Mouse (Mus musculus) neural tube, embryonic 10.5 days (tissue): ENCODE data around the gene AB124611.
"Not testable (repeated sequence)": the region's sequence is repeated elsewhere in the genome, so short reads cannot be mapped to it uniquely, and the experiment has no call there.

Source experiments
- DNase-seq: peaks from one replicate; pipeline ENCODE4 v3.0.0-alpha.2; 2017; ENCODE audit warnings: low spot score; ENCODE audit errors: extremely low spot score

The AB124611 gene

GRCm38 (mm10) chr9:21559151-21559550 lies 33.2 kb downstream of the AB124611 start:
- DNase-seq, result no peak

GRCm38 (mm10) chr9:21564420-21564819 lies 38.4 kb downstream of the AB124611 start:
- DNase-seq, result no peak

DNA sequence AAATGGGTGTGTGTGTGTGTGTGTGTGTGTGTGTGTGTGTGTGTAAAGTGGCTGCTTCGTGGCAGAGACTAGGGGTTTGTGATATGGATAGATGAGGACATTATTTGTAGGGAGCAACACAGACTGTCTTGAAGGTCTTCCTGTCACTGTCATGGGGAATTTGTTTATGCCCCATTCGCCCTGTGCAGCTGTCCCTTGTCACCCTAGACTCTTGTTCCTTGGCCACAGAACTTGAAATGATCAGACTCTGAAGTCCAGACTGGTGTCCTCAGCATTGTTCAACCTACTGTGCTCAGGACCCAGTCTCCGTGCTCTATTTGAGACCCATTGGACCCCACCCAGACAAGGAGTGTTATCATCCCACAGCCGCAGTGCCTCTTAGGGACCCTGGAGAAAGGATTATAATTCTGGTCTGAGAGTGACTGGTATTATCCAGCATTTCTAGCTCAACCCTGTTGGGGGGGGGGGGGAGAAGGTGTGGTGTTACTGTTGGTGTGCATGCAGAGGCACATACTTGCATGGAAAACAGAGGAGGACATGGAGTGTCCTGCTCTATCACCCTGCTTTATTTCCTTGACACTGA lies 39.1 kb downstream of the AB124611 start:
- no peak for DNase-seq

- no peak for DNase-seq
These were observed 40.6 kb downstream of the AB124611 start for GRCm38 (mm10) chr9:21566538-21566937.

- DNase-seq, result no peak
These were observed 41.1 kb downstream of the AB124611 start for GRCm38 (mm10) chr9:21567051-21567450.

- DNase-seq, result no peak
These were observed 42.8 kb downstream of the AB124611 start for GRCm38 (mm10) chr9:21568657-21569255.

GRCm38 (mm10) chr9:21574012-21574801 lies 48.2 kb downstream of the AB124611 start:
- DNase-seq, result no peak

- no peak for DNase-seq
These were observed 49.3 kb downstream of the AB124611 start for GRCm38 (mm10) chr9:21575253-21575652.

GRCm38 (mm10) chr9:21576286-21576685 lies 50.3 kb downstream of the AB124611 start:
- no peak for DNase-seq

- no peak for DNase-seq
These were observed 52.2 kb downstream of the AB124611 start for GRCm38 (mm10) chr9:21578226-21578625.

- DNase-seq, result no peak
These were observed 59.4 kb downstream of the AB124611 start for GRCm38 (mm10) chr9:21585401-21585800.

GRCm38 (mm10) chr9:21587678-21588349 lies 61.8 kb downstream of the AB124611 start:
- DNase-seq, result no peak

GRCm38 (mm10) chr9:21588350-21588749 lies 62.4 kb downstream of the AB124611 start:
- DNase-seq, result no peak

DNA sequence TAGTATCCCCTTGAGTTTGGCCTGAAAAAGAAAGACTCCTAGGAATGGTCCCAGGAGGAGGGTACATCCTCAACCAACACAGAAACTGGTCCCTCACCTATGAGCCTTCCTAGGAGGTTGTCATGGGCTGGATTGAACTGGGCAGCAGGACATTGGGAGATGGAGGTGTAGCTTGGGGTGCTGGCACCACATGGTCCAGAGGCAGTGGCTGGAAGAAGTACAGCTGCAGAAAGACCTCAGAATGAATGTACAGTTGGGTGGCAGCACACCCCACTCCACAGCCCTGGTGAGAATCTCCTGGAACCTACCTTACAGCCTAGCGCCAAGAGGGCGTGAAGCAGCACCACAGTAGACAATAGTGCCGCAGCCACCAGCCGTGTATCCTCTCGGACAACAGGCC lies 63.6 kb downstream of the AB124611 start:
- no peak for DNase-seq

GRCm38 (mm10) chr9:21591127-21591830 lies 65.3 kb downstream of the AB124611 start:
- DNase-seq, result no peak

GRCm38 (mm10) chr9:21591831-21592702 lies 66.1 kb downstream of the AB124611 start:
- DNase-seq, result no peak

DNA sequence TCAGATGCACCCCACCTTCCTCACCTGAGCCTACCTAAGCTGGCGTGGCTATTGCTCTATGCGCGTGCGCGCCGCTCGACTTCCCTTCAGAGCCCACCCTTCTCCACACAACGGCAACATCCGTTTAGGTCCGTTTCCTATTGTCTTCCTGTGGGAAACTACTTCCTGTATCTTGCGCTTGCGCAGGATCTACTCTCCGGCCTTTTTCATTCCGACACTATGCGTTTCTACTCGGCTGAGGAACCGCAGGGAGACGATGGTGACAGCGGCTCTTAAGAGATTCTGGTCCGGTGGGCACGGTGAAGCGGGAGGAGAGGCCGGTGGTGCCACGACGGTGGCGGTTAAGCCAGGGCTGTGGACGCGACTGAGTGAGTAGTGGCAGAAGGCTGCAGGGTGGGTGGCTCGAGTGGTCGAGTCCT lies 66.7 kb downstream of the AB124611 start, which contains the start of the genes Timm29 and Yipf2:
TSS of gene Timm29 (plus strand) at position 20 of the 419 bp plus-strand sequence.
TSS of gene Yipf2 (minus strand) at position 126 of the 419 bp plus-strand sequence.
- DNase-seq, result peak; percentile 90

GRCm38 (mm10) chr9:21593122-21593721 lies 67.2 kb downstream of the AB124611 start:
- peak; percentile 37 for DNase-seq

GRCm38 (mm10) chr9:21594350-21594749 lies 68.4 kb downstream of the AB124611 start:
- not testable (repeated sequence) for DNase-seq

DNA sequence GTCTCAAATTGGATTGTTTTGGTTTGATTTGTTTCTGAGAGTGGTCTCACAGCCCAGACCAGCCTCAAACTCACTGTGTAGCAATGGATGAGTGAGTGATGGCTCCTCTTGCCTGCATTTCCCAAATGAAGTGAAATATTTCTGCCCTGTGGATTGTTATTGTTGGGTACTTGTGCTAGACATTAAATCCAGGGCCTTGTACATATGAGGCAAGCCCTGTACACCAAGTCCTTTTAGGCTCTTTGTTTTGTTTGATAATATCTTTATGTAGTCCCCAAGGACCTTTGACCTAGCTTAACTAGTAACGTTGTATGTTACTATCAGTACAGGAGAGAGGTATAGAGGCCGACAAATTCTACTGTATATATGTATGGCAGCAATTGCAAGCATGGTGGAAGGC lies 68.9 kb downstream of the AB124611 start:
- DNase-seq, result no peak
